In the genomic region with DNA sequence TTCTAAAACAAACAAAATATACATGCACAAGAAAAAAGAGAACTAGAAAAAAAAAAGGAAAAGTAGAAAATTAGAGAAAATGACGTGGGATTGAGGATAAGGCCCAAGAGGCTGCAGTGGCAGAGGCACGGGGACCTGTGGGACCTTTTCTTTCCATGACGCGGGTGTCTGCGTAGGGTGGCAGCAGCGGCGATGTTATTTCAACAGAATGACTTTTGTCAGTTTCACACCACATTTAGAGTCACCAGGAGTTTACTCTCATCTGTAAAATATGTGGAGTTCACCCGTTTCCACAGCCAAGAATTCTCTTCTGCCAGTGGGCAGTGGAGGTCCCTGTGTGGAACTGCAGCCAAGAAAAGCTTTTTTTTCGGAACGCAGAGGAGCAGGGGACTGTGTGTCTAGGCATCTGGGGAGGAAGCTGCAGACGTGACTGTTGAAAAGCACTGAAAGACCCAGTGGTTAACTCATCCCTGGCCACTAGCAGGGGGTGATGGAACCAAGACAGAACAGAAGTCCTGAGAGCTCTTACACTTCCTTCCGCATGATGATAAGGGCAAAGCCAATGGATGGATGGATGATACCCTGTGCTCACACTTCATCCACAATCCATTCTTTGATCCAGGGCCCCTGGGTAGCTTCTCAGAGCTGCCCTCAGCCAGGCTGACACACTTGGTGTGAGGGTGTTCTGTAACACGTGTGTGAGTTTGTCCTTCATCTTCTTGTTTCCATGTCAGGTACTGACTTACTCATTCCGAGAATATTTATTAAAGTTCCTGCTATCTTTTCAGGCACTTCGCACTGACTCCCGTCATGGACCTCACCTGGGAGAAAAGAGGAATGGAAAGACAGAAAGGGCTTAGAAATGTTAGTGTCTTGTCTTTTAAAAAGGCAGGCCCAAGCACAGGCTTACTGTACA, we compare ENCODE assay signal across 13 mouse cellular contexts. TPM values are rescaled to one million over a fixed set of nuclear protein-coding genes. Genes with fewer than 3 reads are reported as not detected.
A peak's percentile ranks its signal among the peaks of the same experiment; 100 is the strongest.
DNase-seq lines count a peak whose midpoint lies in the region; ATAC-seq and TF ChIP-seq lines count a peak whose summit lies in the region.
"Had no signal": no experiment of that assay in that cellular context is flagged by ENCODE, and none has a peak within 500 bp of the region (broad histone marks: within the 10 kb centered on the region; RNA-seq: fewer than 3 reads in every experiment).

No protein-coding gene starts in this region.

- H3K27ac ChIP-seq in hindbrain, embryonic 14.5 days, result no peak overlapping the region
- H3K27ac ChIP-seq in hindbrain, embryonic 12.5 days, result no peak overlapping the region
- peak overlapping the region; percentile 18; the same call in 1 of the 2 replicates for H3K27ac ChIP-seq in thymus, adult 2 months (ENCODE audit: control insufficient read depth, insufficient read depth, low read length)
- H3K27ac ChIP-seq: embryonic facial prominence, embryonic 13.5 days; hindbrain, embryonic 15.5 days; liver, embryonic 12.5 days; neural tube, embryonic 12.5 days had no signal

- H3K9me3 ChIP-seq in hindbrain, embryonic 14.5 days (ENCODE audit: control insufficient read depth, low read length), result no peaks in the 10 kb centered on the region
- no peaks in the 10 kb centered on the region for H3K9me3 ChIP-seq in hindbrain, embryonic 12.5 days (replicated peaks)
- H3K9me3 ChIP-seq: embryonic facial prominence, embryonic 13.5 days; hindbrain, embryonic 15.5 days; liver, embryonic 12.5 days; neural tube, embryonic 12.5 days had no signal

- peaks cover 41% of the 10 kb centered on the region for H3K27me3 ChIP-seq in hindbrain, embryonic 14.5 days (ENCODE audit: control insufficient read depth, insufficient read depth, low read length)
- H3K27me3 ChIP-seq in hindbrain, embryonic 12.5 days, result peaks cover 52% of the 10 kb centered on the region
- no peaks in the 10 kb centered on the region for H3K27me3 ChIP-seq in thymus, adult 2 months (ENCODE audit: control insufficient read depth, insufficient read depth, low read length)

- TF ChIP-seq POLR2A in thymus, adult 2 months (IDR thresholded peaks at IDR 0.05; ENCODE audit: control insufficient read depth, extremely low read depth, insufficient read depth, low read length, poor library complexity), result no peak

- H3K36me3 ChIP-seq in hindbrain, embryonic 14.5 days (replicated peaks; ENCODE audit: control insufficient read depth, insufficient read depth), result no peaks in the 10 kb centered on the region
- H3K36me3 ChIP-seq in hindbrain, embryonic 12.5 days, result no peaks in the 10 kb centered on the region
- H3K36me3 ChIP-seq in thymus, adult 2 months (ENCODE audit: control insufficient read depth, insufficient read depth, low read length), result no peaks in the 10 kb centered on the region
- H3K36me3 ChIP-seq: embryonic facial prominence, embryonic 13.5 days; hindbrain, embryonic 15.5 days; liver, embryonic 12.5 days; neural tube, embryonic 12.5 days had no signal

- no peak for DNase-seq in hindbrain, embryonic 14.5 days (ENCODE audit: low spot score)
- DNase-seq in thymus, adult 2 months, result no peak
- no peak for DNase-seq in thymus, postnatal 25 days
- no peak for DNase-seq in urinary bladder, postnatal 4 days (ENCODE audit: low spot score in 2 of 2)
- DNase-seq in urinary bladder, postnatal 14 days (ENCODE audit: low spot score), result no peak
- DNase-seq: kidney, adult 8-10 months; kidney, postnatal 36 days had no signal

- no peaks in the 10 kb centered on the region for H3K4me1 ChIP-seq in hindbrain, embryonic 14.5 days (replicated peaks; ENCODE audit: control insufficient read depth, insufficient read depth, low read length)
- H3K4me1 ChIP-seq in hindbrain, embryonic 12.5 days, result peaks cover 15% of the 10 kb centered on the region
- peaks cover 38% of the 10 kb centered on the region for H3K4me1 ChIP-seq in thymus, adult 2 months (replicated peaks; ENCODE audit: control insufficient read depth, insufficient read depth, low read length)

- 0 out of 2 replicates have a peak overlapping the region, but pooled peaks have one; percentile 88 for H3K4me2 ChIP-seq in hindbrain, embryonic 14.5 days (replicated peaks)
- no peak overlapping the region for H3K4me2 ChIP-seq in hindbrain, embryonic 12.5 days (replicated peaks)

- H3K4me3 ChIP-seq in hindbrain, embryonic 14.5 days (replicated peaks; ENCODE audit: low read length), result no peak overlapping the region
- H3K4me3 ChIP-seq in hindbrain, embryonic 12.5 days, result no peak overlapping the region
- no peak overlapping the region for H3K4me3 ChIP-seq in thymus, adult 2 months (ENCODE audit: control insufficient read depth, insufficient read depth, low read length)

- ATAC-seq in hindbrain, embryonic 14.5 days (ENCODE audit: low FRiP score), result no peak
- ATAC-seq in hindbrain, embryonic 12.5 days (ENCODE audit: low FRiP score), result no peak
- peak; percentile 31 for ATAC-seq in megakaryocyte, adult 5-6 weeks (ENCODE audit: poor library complexity, severe bottlenecking)

- no peak for TF ChIP-seq CTCF in thymus, adult 2 months (IDR thresholded peaks at IDR 0.05; ENCODE audit: borderline replicate concordance, control insufficient read depth, extremely low read depth, insufficient read depth, low read length, poor library complexity)

- 73% methylated on average over 16 of the region's 16 CpGs for WGBS in hindbrain, embryonic 14.5 days
- 74% methylated on average over 16 of the region's 16 CpGs for WGBS in hindbrain, embryonic 12.5 days
- WGBS in thymus, adult 2 months, result 81% methylated on average over 16 of the region's 16 CpGs

- no peak overlapping the region for H3K9ac ChIP-seq in hindbrain, embryonic 14.5 days
- H3K9ac ChIP-seq in hindbrain, embryonic 12.5 days, result no peak overlapping the region
- H3K9ac ChIP-seq: liver, embryonic 12.5 days had no signal

RNA-seq across cellular contexts. Expression of a gene that starts 1.1 kb away (rescaled TPM):
- 2.8 and 3.7 TPM in 2 replicates for polyA plus RNA-seq in hindbrain, embryonic 14.5 days (2014; fragmentation: Nextera tagmentation; extraction: Ambion mirVana)
- polyA plus RNA-seq in hindbrain, embryonic 12.5 days (2016; fragmentation: Nextera tagmentation; extraction: Ambion mirVana), result 0.17 and 0.31 TPM in 2 replicates
- polyA plus RNA-seq in thymus, adult 2 months (2012; rRNA removed), result 8.1 and 9.0 TPM in 2 replicates
- total RNA-seq in megakaryocyte, adult 5-6 weeks (2015), result 35.0 and 35.3 TPM in 2 replicates
- 33.4 and 38.9 TPM in 2 replicates for total RNA-seq in megakaryocyte, adult 5-6 weeks (2017)
